Mouse (Mus musculus) bone marrow, adult 2 months (tissue): Measurements from ENCODE around the gene Gm10282.

Experiments
- CTCF ChIP-seq: fragments of 200-500 bp; IDR thresholded peaks from 2 replicates; pipeline ENCODE4 v1.5.1; 2011; ENCODE audit warnings: low read length, control low read depth; ENCODE audit not compliant: control insufficient read depth, insufficient read depth
- POLR2A ChIP-seq: fragments of 200-500 bp; IDR thresholded peaks from 2 replicates; pipeline ENCODE4 v1.6.1; 2011; ENCODE audit warnings: low read depth, mild to moderate bottlenecking, control low read depth, low read length, borderline replicate concordance; ENCODE audit not compliant: control insufficient read depth

DNA sequence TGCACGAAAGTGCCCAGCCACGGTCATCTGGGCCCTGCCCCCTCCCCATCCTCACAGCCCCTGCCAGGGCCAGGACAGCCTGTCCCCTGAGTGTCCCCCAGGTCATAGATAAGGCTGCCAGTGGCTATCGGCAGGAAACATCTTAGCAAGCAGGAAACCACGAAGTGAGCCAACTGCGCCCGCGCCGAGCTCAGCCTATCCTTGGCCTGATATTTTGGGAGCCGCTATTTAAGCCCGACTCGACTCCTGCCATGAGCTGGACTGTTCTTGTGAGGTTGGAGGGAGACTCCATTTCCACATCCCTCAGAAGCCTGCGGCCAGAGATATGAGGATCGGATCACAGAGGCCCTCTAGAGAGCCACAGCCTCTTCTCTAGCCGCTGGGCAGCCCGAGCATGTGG, 36.7 kb downstream of the Gm10282 start:
- TF ChIP-seq CTCF (no peak), POLR2A (peak; percentile 27; the same call in 1 of the 2 replicates)
